Mouse (Mus musculus) midbrain, embryonic 14.5 days (tissue): ENCODE results near the gene Ceacam15. TPM values are rescaled to one million over a fixed set of nuclear protein-coding genes. Genes with fewer than 3 reads are reported as not detected.
"Not testable (repeated sequence)": the region's sequence is repeated elsewhere in the genome, so short reads cannot be mapped to it uniquely, and the experiment has no call there.

Experiments
- ATAC-seq: fragments of 200-750 bp; cut with Nextera tagmentation; 2 replicates; pipeline ENCODE4 v1.8.0; 2017; ENCODE audit warnings: moderate number of reproducible peaks, moderate library complexity; ENCODE audit not compliant: low FRiP score, low TSS enrichment
- DNase-seq: peaks from one replicate; pipeline ENCODE4 v3.0.0-alpha.2; 2015
- H3K27ac ChIP-seq: fragments of 300-500 bp; sonication (generic); replicated peaks from 2 replicates; pipeline ENCODE4 v1.5.1; 2014; ENCODE audit warnings: mild to moderate bottlenecking, low read depth, low read length, moderate library complexity
- H3K27me3 ChIP-seq: fragments of 300-500 bp; sonication (generic); 2 replicates; pipeline ENCODE4 v1.6.1; 2014; ENCODE audit warnings: low read length, control low read depth, mixed read lengths; ENCODE audit not compliant: control insufficient read depth, insufficient read depth
- H3K36me3 ChIP-seq: fragments of 300-500 bp; sonication (generic); 2 replicates; pipeline ENCODE4 v1.6.1; 2014; ENCODE audit warnings: low read length, control low read depth; ENCODE audit not compliant: control insufficient read depth, insufficient read depth
- H3K4me1 ChIP-seq: fragments of 300-500 bp; sonication (generic); 2 replicates; pipeline ENCODE4 v1.6.1; 2014; ENCODE audit warnings: mild to moderate bottlenecking, antibody characterized with exemption, low read length, control low read depth; ENCODE audit not compliant: control insufficient read depth, insufficient read depth
- H3K4me2 ChIP-seq: fragments of 300-500 bp; sonication (generic); 2 replicates; pipeline ENCODE4 v1.6.1; 2014; ENCODE audit warnings: mild to moderate bottlenecking, low read length, moderate library complexity
- H3K4me3 ChIP-seq: fragments of 300-500 bp; sonication (generic); replicated peaks from 2 replicates; pipeline ENCODE4 v1.5.1; 2014; ENCODE audit warnings: low read depth, low read length
- H3K9ac ChIP-seq: fragments of 300-500 bp; sonication (generic); replicated peaks from 2 replicates; pipeline ENCODE4 v1.6.1; 2014; ENCODE audit warnings: mild to moderate bottlenecking, low read length, moderate library complexity
- H3K9me3 ChIP-seq: fragments of 300-500 bp; sonication (generic); 2 replicates; pipeline ENCODE4 v1.6.1; 2016; ENCODE audit warnings: low read length, control low read depth, mixed read lengths; ENCODE audit not compliant: control insufficient read depth
- WGBS: fragments of 180-500 bp; shearing (Covaris S2); extraction: QIAGEN DNeasy Blood & Tissue Kit; methylation state at CpG from one replicate; pipeline ENCODE4 v1.1.7; 2014; 5-methylcytosine and 5-hydroxymethylcytosine counted together
- polyA plus RNA-seq: library from polyadenylated mRNA; unstranded; fragments of >200 nt; fragmentation: Nextera tagmentation; extraction: Ambion mirVana; gene quantifications from 2 replicates; pipeline ENCODE4 v1.2.1, GENCODE M21; 2014

Ceacam15 gene
- polyA plus RNA-seq, 1 experiment from 2014 or later, result not detected

GRCm38 (mm10) chr7:16700583-16700982 is 25.1 kb upstream of the Ceacam15 start:
- H3K9ac ChIP-seq, result no peak overlapping the region
- H3K36me3 ChIP-seq, result no peaks in the 10 kb centered on the region
- no peaks in the 10 kb centered on the region for H3K27me3 ChIP-seq
- DNase-seq (no peak), ATAC-seq (no peak)
- H3K4me2 ChIP-seq, result no peak overlapping the region
- no peaks in the 10 kb centered on the region for H3K9me3 ChIP-seq
- no peaks in the 10 kb centered on the region for H3K4me1 ChIP-seq
- no peak overlapping the region for H3K4me3 ChIP-seq
- WGBS, result 88% methylated on average over 5 of the region's 5 CpGs
- no peak overlapping the region for H3K27ac ChIP-seq

- no peak for ATAC-seq
- no peaks in the 10 kb centered on the region for H3K9me3 ChIP-seq
- WGBS, result 52% methylated on average over 2 of the region's 2 CpGs
- no peak overlapping the region for H3K4me3 ChIP-seq
- H3K4me1 ChIP-seq, result no peaks in the 10 kb centered on the region
- H3K9ac ChIP-seq, result no peak overlapping the region
- H3K36me3 ChIP-seq, result no peaks in the 10 kb centered on the region
- no peak overlapping the region for H3K27ac ChIP-seq
- H3K4me2 ChIP-seq, result no peak overlapping the region
- no peaks in the 10 kb centered on the region for H3K27me3 ChIP-seq
- no peak for DNase-seq
These were observed 23.5 kb upstream of the Ceacam15 start for GRCm38 (mm10) chr7:16699042-16699441.

- DNase-seq (peak; percentile 50), ATAC-seq (no peak)
- H3K36me3 ChIP-seq, result no peaks in the 10 kb centered on the region
- H3K27ac ChIP-seq, result no peak overlapping the region
- H3K9me3 ChIP-seq, result 0 out of 2 replicates have a peak, but pooled peaks cover 2% of the 10 kb centered on the region
- H3K4me1 ChIP-seq, result no peaks in the 10 kb centered on the region
- H3K27me3 ChIP-seq, result no peaks in the 10 kb centered on the region
- WGBS, result 39% methylated on average over 3 of the region's 3 CpGs
- no peak overlapping the region for H3K4me3 ChIP-seq
- no peak overlapping the region for H3K9ac ChIP-seq
- no peak overlapping the region for H3K4me2 ChIP-seq
These were observed 19.5 kb upstream of the Ceacam15 start for GRCm38 (mm10) chr7:16695025-16695424.

GRCm38 (mm10) chr7:16689196-16689595 is 13.7 kb upstream of the Ceacam15 start:
- ATAC-seq, result no peak
- no peak for DNase-seq
- H3K4me3 ChIP-seq, result no peak overlapping the region
- H3K4me2 ChIP-seq, result no peak overlapping the region
- no peaks in the 10 kb centered on the region for H3K27me3 ChIP-seq
- H3K9ac ChIP-seq, result no peak overlapping the region
- H3K4me1 ChIP-seq, result no peaks in the 10 kb centered on the region
- H3K27ac ChIP-seq, result no peak overlapping the region
- WGBS, result 83% methylated on average over 5 of the region's 5 CpGs
- 0 out of 2 replicates have a peak, but pooled peaks cover 2% of the 10 kb centered on the region for H3K9me3 ChIP-seq
- H3K36me3 ChIP-seq, result no peaks in the 10 kb centered on the region

GRCm38 (mm10) chr7:16680194-16680593 is 4.7 kb upstream of the Ceacam15 start:
- DNase-seq, H3K4me3 ChIP-seq, H3K27ac ChIP-seq, ATAC-seq, H3K36me3 ChIP-seq, H3K9ac ChIP-seq, H3K4me2 ChIP-seq, H3K27me3 ChIP-seq, H3K4me1 ChIP-seq, H3K9me3 ChIP-seq: not testable (repeated sequence)
- 57% methylated on average over 3 of the region's 3 CpGs for WGBS

- H3K9me3 ChIP-seq, H3K4me2 ChIP-seq, H3K4me3 ChIP-seq, H3K27me3 ChIP-seq, H3K36me3 ChIP-seq, H3K27ac ChIP-seq, H3K9ac ChIP-seq, DNase-seq, ATAC-seq, H3K4me1 ChIP-seq: not testable (repeated sequence)
- 61% methylated on average over 5 of the region's 5 CpGs for WGBS
These were observed 806 bp downstream of the Ceacam15 start for GRCm38 (mm10) chr7:16674699-16675098.

- Histone ChIP-seq H3K4me2 (no peak overlapping the region), H3K9ac (no peak overlapping the region), H3K4me3 (no peak overlapping the region), H3K4me1 (no peaks in the 10 kb centered on the region), H3K27ac (no peak overlapping the region), H3K27me3 (no peaks in the 10 kb centered on the region), H3K9me3 (no peaks in the 10 kb centered on the region), H3K36me3 (no peaks in the 10 kb centered on the region)
- DNase-seq, result no peak
- WGBS, result 71% methylated on average over 1 of the region's 1 CpGs
- ATAC-seq, result no peak
These were observed 1.7 kb downstream of the Ceacam15 start for GRCm38 (mm10) chr7:16673823-16674222.

GRCm38 (mm10) chr7:16668331-16668930 is 7.1 kb downstream of the Ceacam15 start:
- ATAC-seq, DNase-seq, H3K4me3 ChIP-seq, H3K36me3 ChIP-seq, H3K4me2 ChIP-seq, H3K9me3 ChIP-seq, H3K4me1 ChIP-seq, H3K27ac ChIP-seq, H3K9ac ChIP-seq, H3K27me3 ChIP-seq: not testable (repeated sequence)
- WGBS, result 79% methylated on average over 4 of the region's 5 CpGs

GRCm38 (mm10) chr7:16644260-16644659 is 31.2 kb downstream of the Ceacam15 start:
- H3K27me3 ChIP-seq, result no peaks in the 10 kb centered on the region
- H3K9ac ChIP-seq, result no peak overlapping the region
- no peak overlapping the region for H3K4me3 ChIP-seq
- no peaks in the 10 kb centered on the region for H3K4me1 ChIP-seq
- ATAC-seq (no peak), DNase-seq (no peak)
- H3K27ac ChIP-seq, result no peak overlapping the region
- no peak overlapping the region for H3K4me2 ChIP-seq
- 60% methylated on average over 12 of the region's 12 CpGs for WGBS
- H3K36me3 ChIP-seq, result no peaks in the 10 kb centered on the region
- H3K9me3 ChIP-seq, result no peaks in the 10 kb centered on the region
